Mouse (Mus musculus) liver, embryonic 16.5 days (tissue): ENCODE data around the gene Nlrp10. TPM values are rescaled to one million over a fixed set of nuclear protein-coding genes. Genes with fewer than 3 reads are reported as not detected.

ENCODE experiments used
- ATAC-seq: fragments of 200-750 bp; cut with Nextera tagmentation; 2 replicates; pipeline ENCODE4 v1.8.0; 2017; ENCODE audit warnings: low read depth, mild to moderate bottlenecking, moderate number of reproducible peaks, moderate library complexity
- H3K27ac ChIP-seq: fragments of 300-500 bp; sonication (generic); 2 replicates; pipeline ENCODE4 v1.5.1; 2014; ENCODE audit warnings: mild to moderate bottlenecking, low read length
- H3K27me3 ChIP-seq: fragments of 300-500 bp; sonication (generic); 2 replicates; pipeline ENCODE4 v1.6.1; 2014; ENCODE audit warnings: low read depth, low read length, mixed read lengths; ENCODE audit not compliant: control insufficient read depth, insufficient read depth
- H3K36me3 ChIP-seq: fragments of 300-500 bp; sonication (generic); 2 replicates; pipeline ENCODE4 v1.6.1; 2014; ENCODE audit warnings: mild to moderate bottlenecking; ENCODE audit not compliant: control insufficient read depth, insufficient read depth
- H3K4me1 ChIP-seq: fragments of 300-500 bp; sonication (generic); 2 replicates; pipeline ENCODE4 v1.6.1; 2014; ENCODE audit warnings: low read depth, low read length, mixed read lengths; ENCODE audit not compliant: control insufficient read depth
- H3K4me2 ChIP-seq: fragments of 300-500 bp; sonication (generic); 2 replicates; pipeline ENCODE4 v1.6.1; 2014; ENCODE audit warnings: low read depth, low read length, mixed read lengths
- H3K4me3 ChIP-seq: fragments of 300-500 bp; sonication (generic); 2 replicates; pipeline ENCODE4 v1.5.1; 2014; ENCODE audit warnings: low read depth, mild to moderate bottlenecking, low read length
- H3K9ac ChIP-seq: fragments of 300-500 bp; sonication (generic); 2 replicates; pipeline ENCODE4 v1.6.1; 2014; ENCODE audit warnings: low read depth, low read length
- H3K9me3 ChIP-seq: fragments of 300-500 bp; sonication (generic); replicated peaks from 2 replicates; pipeline ENCODE4 v1.6.1; 2016; ENCODE audit warnings: low read length; ENCODE audit not compliant: control insufficient read depth
- WGBS: fragments of 180-500 bp; shearing (Covaris S2); extraction: QIAGEN DNeasy Blood & Tissue Kit; methylation state at CpG from one replicate; pipeline ENCODE4 v1.1.7; 2014; ENCODE audit not compliant: insufficient replicate concordance; 5-methylcytosine and 5-hydroxymethylcytosine counted together
- polyA plus RNA-seq: library from polyadenylated mRNA; unstranded; fragments of >200 nt; fragmentation: Nextera tagmentation; extraction: Ambion mirVana; gene quantifications from 2 replicates; pipeline ENCODE4 v1.2.1, GENCODE M21; 2015

Gene Nlrp10
- polyA plus RNA-seq, 1 experiment from 2014 or later = 0.04 TPM

GRCm38 (mm10) chr7:108950312-108950761 lies 20.4 kb upstream of the Nlrp10 start, which contains the start of gene Tub:
Gene Tub (plus strand): TSS chr7:108950338.
- no peak for ATAC-seq
- Histone ChIP-seq H3K27me3 (peaks cover 41% of the 10 kb centered on the region), H3K9me3 (no peaks in the 10 kb centered on the region), H3K4me2 (peak within 1 kb of the TSS; percentile 35; the same call in 1 of the 2 replicates), H3K36me3 (no peaks in the 10 kb centered on the region), H3K4me1 (no peaks in the 10 kb centered on the region; the same call in 1 of the 2 replicates), H3K4me3 (peak within 1 kb of the TSS; percentile 18), H3K27ac (no peak within 1 kb of the TSS), H3K9ac (no peak within 1 kb of the TSS)
- 2% methylated on average over 41 of the region's 44 CpGs for WGBS

- Histone ChIP-seq H3K27ac (no peak overlapping the region), H3K36me3 (no peaks in the 10 kb centered on the region), H3K9me3 (no peaks in the 10 kb centered on the region), H3K27me3 (peaks cover 41% of the 10 kb centered on the region), H3K4me3 (no peak overlapping the region), H3K4me1 (no peaks in the 10 kb centered on the region; the same call in 1 of the 2 replicates), H3K4me2 (no peak overlapping the region), H3K9ac (no peak overlapping the region)
- WGBS = 51% methylated on average over 2 of the region's 2 CpGs
- ATAC-seq = no peak
Measured at GRCm38 (mm10) chr7:108949301-108949700, 19.3 kb upstream of the Nlrp10 start.

DNA sequence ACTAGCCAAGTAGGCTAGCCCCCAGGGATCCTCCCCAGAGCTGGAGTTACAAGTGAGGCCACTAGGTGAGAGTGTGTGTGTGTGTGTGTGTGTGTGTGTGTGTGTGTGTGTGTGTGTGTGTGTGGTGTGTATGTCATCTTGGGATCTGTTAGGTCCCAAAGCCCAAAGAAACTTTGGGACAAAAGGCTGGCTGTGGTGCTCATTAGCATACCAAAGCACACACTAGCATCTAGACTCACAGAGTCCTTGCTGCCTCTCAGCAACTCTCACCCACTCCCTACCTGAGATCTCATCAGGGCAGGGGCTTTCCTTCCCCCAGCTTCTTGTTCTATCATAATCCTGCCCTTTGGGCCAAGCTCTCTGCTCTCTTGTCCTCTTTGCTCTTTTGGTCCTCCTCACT lies 18.6 kb upstream of the Nlrp10 start:
- ATAC-seq = no peak
- Histone ChIP-seq H3K9me3 (no peaks in the 10 kb centered on the region), H3K27me3 (peaks cover 41% of the 10 kb centered on the region), H3K9ac (no peak overlapping the region), H3K4me1 (no peaks in the 10 kb centered on the region; the same call in 1 of the 2 replicates), H3K4me3 (no peak overlapping the region), H3K27ac (no peak overlapping the region), H3K4me2 (no peak overlapping the region), H3K36me3 (no peaks in the 10 kb centered on the region)

DNA sequence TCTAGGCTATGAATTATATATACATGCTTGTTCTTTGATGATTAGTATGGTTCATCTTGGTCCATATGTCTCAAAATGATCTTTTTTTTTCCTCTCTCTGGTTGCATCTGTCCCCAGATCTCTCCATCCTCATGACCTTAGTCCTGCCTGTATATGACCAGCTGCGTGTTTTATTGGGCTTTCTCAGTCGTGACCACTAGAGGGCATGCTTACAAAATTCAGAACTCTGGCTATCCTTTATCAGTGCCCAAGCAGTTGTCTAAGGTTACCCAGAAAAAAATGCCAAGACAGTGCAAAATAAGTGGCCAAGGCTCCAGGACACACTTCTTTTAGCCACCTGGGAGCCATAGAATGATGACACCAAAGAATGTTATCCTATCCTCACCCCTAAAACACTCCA lies 14.0 kb upstream of the Nlrp10 start:
- Histone ChIP-seq H3K27me3 (peaks cover 3% of the 10 kb centered on the region; the same call in 1 of the 2 replicates), H3K36me3 (peaks cover 29% of the 10 kb centered on the region), H3K4me1 (no peaks in the 10 kb centered on the region), H3K9me3 (no peaks in the 10 kb centered on the region), H3K27ac (no peak overlapping the region), H3K4me2 (no peak overlapping the region), H3K4me3 (no peak overlapping the region), H3K9ac (no peak overlapping the region)
- 11% methylated on average over 2 of the region's 2 CpGs for WGBS
- ATAC-seq = 0 out of 2 replicates have a peak, but pooled peaks have one; percentile 28

GRCm38 (mm10) chr7:108941466-108941865 lies 11.5 kb upstream of the Nlrp10 start:
- H3K9ac ChIP-seq = no peak overlapping the region
- H3K36me3 ChIP-seq = peaks cover 42% of the 10 kb centered on the region
- no peak overlapping the region for H3K4me2 ChIP-seq
- peaks cover under 1% of the 10 kb centered on the region; the same call in 1 of the 2 replicates for H3K4me1 ChIP-seq
- 75% methylated on average over 9 of the region's 9 CpGs for WGBS
- no peak for ATAC-seq
- no peaks in the 10 kb centered on the region for H3K27me3 ChIP-seq
- H3K4me3 ChIP-seq = no peak overlapping the region
- H3K27ac ChIP-seq = no peak overlapping the region
- H3K9me3 ChIP-seq = no peaks in the 10 kb centered on the region

GRCm38 (mm10) chr7:108936591-108936990 lies 6.6 kb upstream of the Nlrp10 start:
- Histone ChIP-seq H3K4me2 (no peak overlapping the region), H3K27me3 (no peaks in the 10 kb centered on the region), H3K9me3 (no peaks in the 10 kb centered on the region; the same call in 1 of the 2 replicates), H3K9ac (no peak overlapping the region), H3K36me3 (peaks cover 35% of the 10 kb centered on the region), H3K27ac (no peak overlapping the region), H3K4me1 (peaks cover 15% of the 10 kb centered on the region), H3K4me3 (no peak overlapping the region)
- ATAC-seq = no peak
- 72% methylated on average over 4 of the region's 4 CpGs for WGBS

DNA sequence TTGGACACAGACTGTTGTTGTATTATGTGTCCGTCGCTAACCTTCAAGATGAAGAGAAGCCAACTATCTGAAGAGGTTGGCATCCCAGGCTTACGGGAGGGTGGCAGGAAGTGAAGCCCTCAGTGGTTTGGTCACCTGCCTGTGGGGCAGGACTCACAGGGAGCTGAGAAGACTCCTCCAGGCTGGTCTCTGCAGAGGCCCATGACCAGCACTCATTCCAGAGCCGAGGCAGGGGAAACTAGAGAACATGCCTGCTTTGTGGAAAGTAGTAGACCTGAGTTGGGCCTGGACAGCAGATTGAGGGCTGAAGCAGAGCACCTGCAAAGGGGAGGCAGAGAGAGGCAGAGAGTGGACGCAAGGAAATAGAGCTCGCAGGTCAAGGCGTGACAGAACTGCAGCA lies 5.4 kb upstream of the Nlrp10 start:
- Histone ChIP-seq H3K27me3 (no peaks in the 10 kb centered on the region), H3K9ac (peak overlapping the region; percentile 89), H3K36me3 (peaks cover 25% of the 10 kb centered on the region), H3K9me3 (no peaks in the 10 kb centered on the region; the same call in 1 of the 2 replicates), H3K4me1 (peaks cover 15% of the 10 kb centered on the region), H3K27ac (no peak overlapping the region), H3K4me3 (peak overlapping the region; percentile 95), H3K4me2 (peak overlapping the region; percentile 86)
- ATAC-seq = no peak
- 61% methylated on average over 7 of the region's 7 CpGs for WGBS

DNA sequence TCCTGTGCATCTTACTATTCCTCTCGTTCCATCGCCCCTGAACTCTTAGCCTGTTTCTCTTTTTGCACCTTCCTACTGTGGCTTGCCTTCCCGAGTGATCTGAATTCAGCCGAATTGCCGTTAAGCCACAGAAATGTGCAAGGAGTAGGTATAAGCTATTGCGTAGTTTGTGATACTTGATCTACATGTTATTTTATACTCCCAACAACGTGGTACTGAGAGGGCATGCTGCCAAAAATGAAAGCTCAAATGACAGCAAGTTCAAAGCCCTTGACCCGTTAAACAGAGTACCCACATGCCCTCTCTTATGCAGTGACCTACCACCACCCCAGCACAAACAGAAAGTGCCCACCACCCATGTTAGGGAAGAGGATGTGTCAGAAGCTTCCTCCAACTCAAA lies 4.9 kb upstream of the Nlrp10 start:
- WGBS = 2% methylated on average over 8 of the region's 8 CpGs
- Histone ChIP-seq H3K9me3 (no peaks in the 10 kb centered on the region; the same call in 1 of the 2 replicates), H3K4me2 (peak overlapping the region; percentile 86), H3K27me3 (no peaks in the 10 kb centered on the region), H3K4me3 (peak overlapping the region; percentile 95), H3K36me3 (peaks cover 19% of the 10 kb centered on the region), H3K27ac (peak overlapping the region; percentile 81), H3K9ac (peak overlapping the region; percentile 89), H3K4me1 (peaks cover 15% of the 10 kb centered on the region)
- no peak for ATAC-seq

- ATAC-seq = peak; percentile 95
- H3K9ac ChIP-seq = peak within 1 kb of the TSS; percentile 89
- H3K36me3 ChIP-seq = peaks cover 13% of the 10 kb centered on the region
- no peaks in the 10 kb centered on the region for H3K27me3 ChIP-seq
- H3K9me3 ChIP-seq = no peaks in the 10 kb centered on the region; the same call in 1 of the 2 replicates
- WGBS = 2% methylated on average over 50 of the region's 50 CpGs
- peak within 1 kb of the TSS; percentile 95 for H3K4me3 ChIP-seq
- H3K4me1 ChIP-seq = peaks cover 15% of the 10 kb centered on the region
- peak within 1 kb of the TSS; percentile 81 for H3K27ac ChIP-seq
- H3K4me2 ChIP-seq = peak within 1 kb of the TSS; percentile 86
Measured at GRCm38 (mm10) chr7:108933794-108934731, 4.1 kb upstream of the Nlrp10 start, which contains the start of gene Eif3f. Gene Eif3f (plus strand): TSS chr7:108934417.
